Mouse (Mus musculus): ENCODE measurements around the gene Amn. TPM values are rescaled to one million over a fixed set of nuclear protein-coding genes. Genes with fewer than 3 reads are reported as not detected.

The Amn gene
- 1.5 and 1.8 TPM in 2 replicates for polyA plus RNA-seq (2015; fragmentation: Nextera tagmentation; extraction: Ambion mirVana)

- Histone ChIP-seq H3K27me3 (peaks cover 72% of the 10 kb centered on the region), H3K4me1 (peaks cover 34% of the 10 kb centered on the region), H3K36me3 (peaks cover 4% of the 10 kb centered on the region; the same call in 1 of the 2 replicates), H3K4me2 (peak within 1 kb of the TSS; percentile 45), H3K27ac (no peak within 1 kb of the TSS), H3K4me3 (peak within 1 kb of the TSS; percentile 20), H3K9ac (peak within 1 kb of the TSS; percentile 44; the same call in 1 of the 2 replicates), H3K9me3 (no peaks in the 10 kb centered on the region; the same call in 1 of the 2 replicates)
- no peak for ATAC-seq (ENCODE audit: insufficient number of reproducible peaks, insufficient read depth, low FRiP score, low TSS enrichment, low read depth)
- WGBS: 38% methylated on average over 25 of the region's 25 CpGs
Measured at GRCm38 (mm10) chr12:111270629-111271277, at the start of gene Amn. Gene Amn, plus strand, starts transcription at chr12:111271095.

GRCm38 (mm10) chr12:111225197-111225780 lies 45.6 kb upstream of the Amn start:
- peaks cover 12% of the 10 kb centered on the region for H3K4me1 ChIP-seq
- peaks cover 3% of the 10 kb centered on the region; the same call in 1 of the 2 replicates for H3K9me3 ChIP-seq
- no peak for ATAC-seq (ENCODE audit: insufficient number of reproducible peaks, insufficient read depth, low FRiP score, low TSS enrichment, low read depth)
- no peak overlapping the region for H3K4me2 ChIP-seq
- peaks cover 40% of the 10 kb centered on the region for H3K36me3 ChIP-seq
- peak overlapping the region; percentile 60 for H3K27ac ChIP-seq
- 0 out of 2 replicates have a peak overlapping the region, but pooled peaks have one; percentile 3 for H3K9ac ChIP-seq
- no peak overlapping the region for H3K4me3 ChIP-seq
- H3K27me3 ChIP-seq: no peaks in the 10 kb centered on the region
- WGBS: 48% methylated on average over 10 of the region's 10 CpGs

- 82% methylated on average over 4 of the region's 4 CpGs for WGBS
- H3K36me3 ChIP-seq: peaks cover 19% of the 10 kb centered on the region
- ATAC-seq (ENCODE audit: insufficient number of reproducible peaks, insufficient read depth, low FRiP score, low TSS enrichment, low read depth): no peak
Measured at GRCm38 (mm10) chr12:111227410-111227809, 43.5 kb upstream of the Amn start.

GRCm38 (mm10) chr12:111228488-111228887 lies 42.4 kb upstream of the Amn start:
- 93% methylated on average over 5 of the region's 5 CpGs for WGBS
- no peak for ATAC-seq (ENCODE audit: insufficient number of reproducible peaks, insufficient read depth, low FRiP score, low TSS enrichment, low read depth)

More at GRCm38 (mm10) chr12:111227410-111227809, 43.5 kb upstream of the Amn start:
- no peaks in the 10 kb centered on the region for H3K27me3 ChIP-seq
- no peak overlapping the region for H3K4me3 ChIP-seq
- H3K9me3 ChIP-seq: peaks cover 2% of the 10 kb centered on the region; the same call in 1 of the 2 replicates
- H3K27ac ChIP-seq: no peak overlapping the region
- H3K4me2 ChIP-seq: no peak overlapping the region
- H3K4me1 ChIP-seq: peaks cover 12% of the 10 kb centered on the region
- H3K9ac ChIP-seq: no peak overlapping the region

GRCm38 (mm10) chr12:111230793-111231192 lies 40.1 kb upstream of the Amn start:
- no peak overlapping the region for H3K4me2 ChIP-seq
- H3K9ac ChIP-seq: no peak overlapping the region

More at GRCm38 (mm10) chr12:111228488-111228887, 42.4 kb upstream of the Amn start:
- no peaks in the 10 kb centered on the region for H3K9me3 ChIP-seq
- peaks cover 10% of the 10 kb centered on the region for H3K36me3 ChIP-seq
- no peak overlapping the region for H3K4me2 ChIP-seq
- H3K27ac ChIP-seq: no peak overlapping the region
- H3K9ac ChIP-seq: no peak overlapping the region
- H3K4me3 ChIP-seq: no peak overlapping the region
- no peaks in the 10 kb centered on the region for H3K27me3 ChIP-seq
- H3K4me1 ChIP-seq: peaks cover 12% of the 10 kb centered on the region

GRCm38 (mm10) chr12:111233798-111234197 lies 37.1 kb upstream of the Amn start:
- 96% methylated on average over 4 of the region's 4 CpGs for WGBS
- Histone ChIP-seq H3K4me2 (no peak overlapping the region), H3K9ac (no peak overlapping the region), H3K27ac (peak overlapping the region; percentile 22; the same call in 1 of the 2 replicates), H3K9me3 (no peaks in the 10 kb centered on the region), H3K36me3 (peaks cover 30% of the 10 kb centered on the region), H3K27me3 (no peaks in the 10 kb centered on the region), H3K4me3 (no peak overlapping the region), H3K4me1 (peaks cover 14% of the 10 kb centered on the region)
- no peak for ATAC-seq (ENCODE audit: insufficient number of reproducible peaks, insufficient read depth, low FRiP score, low TSS enrichment, low read depth)

More at GRCm38 (mm10) chr12:111230793-111231192, 40.1 kb upstream of the Amn start:
- Histone ChIP-seq H3K4me3 (no peak overlapping the region), H3K4me1 (peaks cover 2% of the 10 kb centered on the region; the same call in 1 of the 2 replicates), H3K36me3 (peaks cover 18% of the 10 kb centered on the region), H3K27me3 (no peaks in the 10 kb centered on the region), H3K9me3 (no peaks in the 10 kb centered on the region), H3K27ac (no peak overlapping the region)
- no peak for ATAC-seq (ENCODE audit: insufficient number of reproducible peaks, insufficient read depth, low FRiP score, low TSS enrichment, low read depth)
- WGBS: 86% methylated on average over 2 of the region's 2 CpGs

- no peak overlapping the region for H3K9ac ChIP-seq
- no peak for ATAC-seq (ENCODE audit: insufficient number of reproducible peaks, insufficient read depth, low FRiP score, low TSS enrichment, low read depth)
- no peaks in the 10 kb centered on the region for H3K27me3 ChIP-seq
- peaks cover 30% of the 10 kb centered on the region for H3K36me3 ChIP-seq
- peak overlapping the region; percentile 29; the same call in 1 of the 2 replicates for H3K27ac ChIP-seq
- H3K9me3 ChIP-seq: no peaks in the 10 kb centered on the region
- H3K4me1 ChIP-seq: peaks cover 14% of the 10 kb centered on the region
- H3K4me3 ChIP-seq: no peak overlapping the region
- WGBS: 73% methylated on average over 9 of the region's 9 CpGs
- H3K4me2 ChIP-seq: no peak overlapping the region
Measured at GRCm38 (mm10) chr12:111234383-111234782, 36.5 kb upstream of the Amn start.

- no peak overlapping the region for H3K4me2 ChIP-seq
- no peak overlapping the region for H3K4me3 ChIP-seq
- no peak overlapping the region for H3K9ac ChIP-seq
- H3K36me3 ChIP-seq: peaks cover 30% of the 10 kb centered on the region
- H3K27ac ChIP-seq: no peak overlapping the region
- WGBS: 81% methylated on average over 6 of the region's 6 CpGs
- H3K4me1 ChIP-seq: peaks cover 14% of the 10 kb centered on the region
- H3K27me3 ChIP-seq: no peaks in the 10 kb centered on the region
- ATAC-seq (ENCODE audit: insufficient number of reproducible peaks, insufficient read depth, low FRiP score, low TSS enrichment, low read depth): no peak
- H3K9me3 ChIP-seq: no peaks in the 10 kb centered on the region
Measured at GRCm38 (mm10) chr12:111235631-111236030, 35.3 kb upstream of the Amn start.

- 89% methylated on average over 16 of the region's 16 CpGs for WGBS
Measured at GRCm38 (mm10) chr12:111237611-111238188, 33.2 kb upstream of the Amn start.

GRCm38 (mm10) chr12:111238345-111238744 lies 32.5 kb upstream of the Amn start:
- Histone ChIP-seq H3K9ac (no peak overlapping the region), H3K9me3 (no peaks in the 10 kb centered on the region), H3K27ac (peak overlapping the region; percentile 78), H3K36me3 (peaks cover 48% of the 10 kb centered on the region), H3K4me1 (peaks cover 14% of the 10 kb centered on the region), H3K4me3 (no peak overlapping the region), H3K27me3 (no peaks in the 10 kb centered on the region), H3K4me2 (no peak overlapping the region)
- 83% methylated on average over 5 of the region's 5 CpGs for WGBS
- ATAC-seq (ENCODE audit: insufficient number of reproducible peaks, insufficient read depth, low FRiP score, low TSS enrichment, low read depth): no peak

More at GRCm38 (mm10) chr12:111237611-111238188, 33.2 kb upstream of the Amn start:
- H3K27ac ChIP-seq: peak overlapping the region; percentile 78
- no peaks in the 10 kb centered on the region for H3K27me3 ChIP-seq
- H3K4me3 ChIP-seq: no peak overlapping the region
- H3K4me1 ChIP-seq: peaks cover 14% of the 10 kb centered on the region
- peaks cover 42% of the 10 kb centered on the region for H3K36me3 ChIP-seq
- H3K9ac ChIP-seq: no peak overlapping the region
- ATAC-seq (ENCODE audit: insufficient number of reproducible peaks, insufficient read depth, low FRiP score, low TSS enrichment, low read depth): no peak
- H3K9me3 ChIP-seq: no peaks in the 10 kb centered on the region
- no peak overlapping the region for H3K4me2 ChIP-seq

GRCm38 (mm10) chr12:111238778-111239177 lies 32.1 kb upstream of the Amn start:
- Histone ChIP-seq H3K4me1 (peaks cover 14% of the 10 kb centered on the region), H3K4me2 (no peak overlapping the region), H3K9me3 (no peaks in the 10 kb centered on the region), H3K27me3 (no peaks in the 10 kb centered on the region), H3K36me3 (peaks cover 53% of the 10 kb centered on the region), H3K27ac (peak overlapping the region; percentile 78), H3K9ac (no peak overlapping the region), H3K4me3 (no peak overlapping the region)
- peak; percentile 79 for ATAC-seq (ENCODE audit: insufficient number of reproducible peaks, insufficient read depth, low FRiP score, low TSS enrichment, low read depth)
- WGBS: 32% methylated on average over 4 of the region's 4 CpGs
